In genomic region chr12:59217331-59217730, GRCm38 (mm10) we compare ENCODE assay signal across 10 mouse cellular contexts. TPM values are rescaled to one million over a fixed set of nuclear protein-coding genes. Genes with fewer than 3 reads are reported as not detected.
DNase-seq lines count a peak whose midpoint lies in the region; ATAC-seq and TF ChIP-seq lines count a peak whose summit lies in the region.
"Had no signal": no experiment of that assay in that cellular context is flagged by ENCODE, and none has a peak within 500 bp of the region (broad histone marks: within the 10 kb centered on the region; RNA-seq: fewer than 3 reads in every experiment).

No protein-coding gene starts in this region.

- ATAC-seq in heart, postnatal 0 days (ENCODE audit: insufficient read depth, low read depth), result no peak
- ATAC-seq in forebrain, embryonic 13.5 days, result no peak

- H3K9me3 ChIP-seq in heart, postnatal 0 days (replicated peaks; ENCODE audit: control insufficient read depth, low read length), result no peaks in the 10 kb centered on the region
- no peaks in the 10 kb centered on the region for H3K9me3 ChIP-seq in forebrain, embryonic 13.5 days (replicated peaks)
- H3K9me3 ChIP-seq in midbrain, embryonic 10.5 days (replicated peaks), result no peaks in the 10 kb centered on the region

- 0 out of 2 replicates have a peak overlapping the region, but pooled peaks have one; percentile 100 for H3K4me3 ChIP-seq in heart, postnatal 0 days (ENCODE audit: low read depth, low read length)
- H3K4me3 ChIP-seq in forebrain, embryonic 13.5 days, result peak overlapping the region; percentile 92
- peak overlapping the region; percentile 97; the same call in 1 of the 2 replicates for H3K4me3 ChIP-seq in midbrain, embryonic 10.5 days

- no peak overlapping the region for H3K27ac ChIP-seq in heart, postnatal 0 days (ENCODE audit: low read depth)
- no peak overlapping the region for H3K27ac ChIP-seq in forebrain, embryonic 13.5 days
- no peak overlapping the region for H3K27ac ChIP-seq in midbrain, embryonic 10.5 days (replicated peaks)

- H3K9ac ChIP-seq in heart, postnatal 0 days (replicated peaks; ENCODE audit: low read depth, low read length), result no peak overlapping the region
- H3K9ac ChIP-seq in forebrain, embryonic 13.5 days, result peak overlapping the region; percentile 91; the same call in 1 of the 2 replicates

- no peaks in the 10 kb centered on the region for H3K27me3 ChIP-seq in heart, postnatal 0 days (ENCODE audit: control insufficient read depth, insufficient read depth, low read length)
- H3K27me3 ChIP-seq in forebrain, embryonic 13.5 days, result no peaks in the 10 kb centered on the region
- no peaks in the 10 kb centered on the region for H3K27me3 ChIP-seq in midbrain, embryonic 10.5 days (ENCODE audit: low read depth, poor library complexity, severe bottlenecking)

- H3K4me2 ChIP-seq in heart, postnatal 0 days (ENCODE audit: low read depth, low read length), result peak overlapping the region; percentile 98; the same call in 1 of the 2 replicates
- peak overlapping the region; percentile 91 for H3K4me2 ChIP-seq in forebrain, embryonic 13.5 days

- no peak for TF ChIP-seq EP300 in heart, postnatal 0 days (IDR thresholded peaks at IDR 0.05; ENCODE audit: low read depth)

- WGBS in heart, postnatal 0 days, result 71% methylated on average over 3 of the region's 3 CpGs
- WGBS in forebrain, embryonic 13.5 days, result 81% methylated on average over 3 of the region's 3 CpGs
- 89% methylated on average over 3 of the region's 3 CpGs for WGBS in midbrain, embryonic 10.5 days

- TF ChIP-seq CTCF in heart, postnatal 0 days (IDR thresholded peaks at IDR 0.05; ENCODE audit: low read depth), result no peak

- no peak for DNase-seq in heart, postnatal 0 days (ENCODE audit: low spot score)
- DNase-seq in heart, adult 8-10 months (ENCODE audit: low spot score), result no peak
- peak; percentile 52 for DNase-seq in ES-CJ7 (ENCODE audit: low read depth, low spot score)
- no peak for DNase-seq in midbrain, embryonic 10.5 days (ENCODE audit: low spot score)
- DNase-seq in adrenal gland, adult (ENCODE audit: inconsistent age in 2 of 2, low spot score in 1 of 2), result no peak
- DNase-seq in cerebellum, postnatal 10 days, result no peak
- DNase-seq in gastrocnemius, adult 18-20 months (ENCODE audit: low spot score), result no peak
- DNase-seq: kidney, postnatal 36 days; right cerebral cortex, adult 18-20 months had no signal

- peaks cover 15% of the 10 kb centered on the region for H3K4me1 ChIP-seq in heart, postnatal 0 days (ENCODE audit: control insufficient read depth, insufficient read depth)
- H3K4me1 ChIP-seq in forebrain, embryonic 13.5 days, result peaks cover 32% of the 10 kb centered on the region
- H3K4me1 ChIP-seq in midbrain, embryonic 10.5 days, result peaks cover 16% of the 10 kb centered on the region

- no peaks in the 10 kb centered on the region for H3K36me3 ChIP-seq in heart, postnatal 0 days (replicated peaks; ENCODE audit: control insufficient read depth, insufficient read depth, low read length)
- H3K36me3 ChIP-seq in forebrain, embryonic 13.5 days (ENCODE audit: poor library complexity, severe bottlenecking), result peaks cover 2% of the 10 kb centered on the region
- peaks cover 8% of the 10 kb centered on the region for H3K36me3 ChIP-seq in midbrain, embryonic 10.5 days

RNA-seq across cellular contexts. Expression of gene Fbxo33, which starts 2.2 kb away (rescaled TPM):
- total RNA-seq in heart, postnatal 0 days (2014; rRNA removed; ENCODE audit: low replicate concordance), result 9.7 and 22.3 TPM in 2 replicates
- polyA plus RNA-seq in heart, postnatal 0 days (2015; fragmentation: Nextera tagmentation; extraction: Ambion mirVana), result 3.6 and 5.5 TPM in 2 replicates
- total RNA-seq in heart, adult 8-10 months (2022), result 1 to 10 TPM; 5.0 to 9.9 (median 7.9) TPM
- polyA plus RNA-seq in forebrain, embryonic 13.5 days (2015; fragmentation: Nextera tagmentation; extraction: Ambion mirVana), result 5.8 and 7.3 TPM in 2 replicates
- 5.4 and 6.4 TPM in 2 replicates for polyA plus RNA-seq in midbrain, embryonic 10.5 days (2016; fragmentation: Nextera tagmentation; extraction: Ambion mirVana)
- 1 to 10 TPM; 2.8 TPM for total RNA-seq in gastrocnemius, adult 18-20 months (2021)
